Mouse (Mus musculus) liver, embryonic 14.5 days (tissue): ENCODE data around the gene Hydin. TPM values are rescaled to one million over a fixed set of nuclear protein-coding genes. Genes with fewer than 3 reads are reported as not detected.

Experiments used
- ATAC-seq: fragments of 200-750 bp; cut with Nextera tagmentation; 2 replicates; pipeline ENCODE4 v1.8.0; 2017; ENCODE audit warnings: moderate number of reproducible peaks, mild to moderate bottlenecking, moderate library complexity; ENCODE audit not compliant: insufficient read depth
- DNase-seq, 3 experiments: peaks; one replicate each; pipeline ENCODE4 v3.0.0-alpha.2; 2012 to 2013; ENCODE audit warnings: low read depth in 3 of 3, low spot score in 3 of 3
- H3K27ac ChIP-seq: fragments of 300-500 bp; sonication (generic); 2 replicates; pipeline ENCODE4 v1.5.1; 2014; ENCODE audit warnings: moderate library complexity, mild to moderate bottlenecking, control low read depth, inconsistent platforms
- H3K27me3 ChIP-seq: fragments of 300-500 bp; sonication (generic); 2 replicates; pipeline ENCODE4 v1.6.1; 2014; ENCODE audit warnings: mild to moderate bottlenecking, low read length, moderate library complexity; ENCODE audit not compliant: control insufficient read depth, insufficient read depth
- H3K36me3 ChIP-seq: fragments of 300-500 bp; sonication (generic); replicated peaks from 2 replicates; pipeline ENCODE4 v1.6.1; 2014; ENCODE audit warnings: low read depth; ENCODE audit not compliant: control insufficient read depth, insufficient read depth
- H3K4me1 ChIP-seq, 2 experiments: fragments of 200-500 bp in 1 of 2; fragments of 300-500 bp in 1 of 2; sonication (generic) in 1 of 2; replicated peaks; 2 replicates each; pipeline ENCODE4 v1.6.1; 2012 to 2014; ENCODE audit warnings: antibody characterized with exemption in 1 of 2, inconsistent platforms in 1 of 2, low read length in 1 of 2; ENCODE audit not compliant: control insufficient read depth in 2 of 2, insufficient read depth in 2 of 2
- H3K4me2 ChIP-seq: fragments of 300-500 bp; sonication (generic); 2 replicates; pipeline ENCODE4 v1.6.1; 2014; ENCODE audit warnings: low read depth, mild to moderate bottlenecking, control low read depth, moderate library complexity
- H3K4me3 ChIP-seq, 2 experiments: fragments of 200-500 bp in 1 of 2; fragments of 300-500 bp in 1 of 2; sonication (generic) in 1 of 2; 2 replicates each; pipeline ENCODE4 v1.5.1; 2012 to 2014; ENCODE audit warnings: low read depth in 2 of 2, low read length in 2 of 2, mild to moderate bottlenecking in 2 of 2, control low read depth in 1 of 2, inconsistent platforms in 1 of 2, moderate library complexity in 1 of 2; ENCODE audit not compliant: insufficient read depth in 1 of 2
- H3K9ac ChIP-seq: fragments of 300-500 bp; sonication (generic); replicated peaks from 2 replicates; pipeline ENCODE4 v1.6.1; 2014; ENCODE audit warnings: mild to moderate bottlenecking, control low read depth, moderate library complexity
- H3K9me3 ChIP-seq: fragments of 300-500 bp; sonication (generic); 2 replicates; pipeline ENCODE4 v1.6.1; 2016; ENCODE audit warnings: low read length, mixed read lengths; ENCODE audit not compliant: control insufficient read depth
- CTCF ChIP-seq: IDR thresholded peaks from 2 replicates; pipeline ENCODE4 v1.5.1; 2016; ENCODE audit warnings: antibody characterized with exemption, low read depth, control low read depth
- EP300 ChIP-seq: IDR thresholded peaks from 2 replicates; pipeline ENCODE4 v1.6.1; 2016; ENCODE audit warnings: antibody characterized with exemption, low read depth
- WGBS: fragments of 180-500 bp; shearing (Covaris S2); extraction: QIAGEN DNeasy Blood & Tissue Kit; methylation state at CpG from one replicate; pipeline ENCODE4 v1.1.7; 2014; ENCODE audit not compliant: insufficient replicate concordance; 5-methylcytosine and 5-hydroxymethylcytosine counted together
- polyA plus RNA-seq, 2 experiments: library from polyadenylated mRNA; depleted of rRNA in 1 of 2; stranded (reverse) in 1 of 2; unstranded in 1 of 2; fragments of >200 nt; fragmentation: Nextera tagmentation in 1 of 2; extraction: Ambion mirVana in 1 of 2; gene quantifications; 2 replicates each; pipeline versions ENCODE4 v1.2.1 to v1.2.3; 2012 to 2014

Hydin gene
- polyA plus RNA-seq, 2 experiments, result 0.03 to 0.10 TPM

DNA sequence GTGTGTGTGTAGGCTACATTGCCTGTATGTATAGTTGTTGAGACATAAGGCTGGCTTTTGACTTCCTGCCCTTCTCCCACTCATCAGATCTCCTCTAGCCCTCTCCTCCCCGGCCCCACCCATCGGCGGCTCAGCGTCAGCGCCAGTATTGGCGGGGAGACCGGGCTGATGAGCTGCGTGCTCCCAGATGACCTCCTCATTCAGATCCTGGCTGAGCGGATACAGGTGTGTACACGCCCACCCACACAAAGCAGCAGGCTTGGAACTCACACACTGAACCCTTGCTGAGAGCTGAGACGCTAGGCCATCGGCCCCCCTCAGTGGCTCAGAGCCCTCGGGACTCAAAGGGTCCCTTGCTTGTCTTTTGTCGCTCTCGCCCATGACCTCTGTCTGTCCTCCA lies 256.2 kb downstream of the Hydin start:
- H3K27me3 ChIP-seq, result no peaks in the 10 kb centered on the region
- no peak overlapping the region for H3K27ac ChIP-seq
- no peaks in the 10 kb centered on the region for H3K36me3 ChIP-seq
- no peak overlapping the region for H3K4me3 ChIP-seq
- ATAC-seq (no peak), DNase-seq (no peak)
- H3K4me2 ChIP-seq, result no peak overlapping the region
- TF ChIP-seq EP300 (no peak), CTCF (no peak)
- peaks cover 0 to 4% of the 10 kb centered on the region in 2 experiments; a peak in 1 of 4 replicates for H3K4me1 ChIP-seq
- WGBS, result 72% methylated on average over 15 of the region's 15 CpGs
- no peaks in the 10 kb centered on the region for H3K9me3 ChIP-seq
- H3K9ac ChIP-seq, result no peak overlapping the region

DNA sequence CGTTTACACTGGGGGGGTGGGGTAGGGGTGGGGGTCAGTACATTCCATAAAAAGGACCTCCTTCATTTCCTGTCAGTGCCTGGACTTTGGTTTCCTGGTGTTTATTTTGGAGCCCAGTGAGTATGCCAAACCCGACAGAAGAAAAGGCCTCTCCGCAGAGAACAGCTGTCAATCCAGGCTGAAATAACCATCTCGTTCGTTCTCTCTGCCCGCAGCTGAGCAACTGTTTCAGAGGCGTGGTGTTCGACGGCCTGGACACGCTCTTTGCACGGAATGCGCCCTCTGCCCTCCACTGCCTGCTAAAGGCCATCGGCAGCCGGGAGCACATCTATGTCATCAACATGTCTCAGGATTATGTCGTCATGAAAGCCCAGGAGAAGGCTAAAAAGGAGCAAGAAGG lies 258.5 kb downstream of the Hydin start:
- no peak overlapping the region for H3K4me2 ChIP-seq
- DNase-seq (no peak), ATAC-seq (peak; percentile 28; the same call in 1 of the 2 replicates)
- no peak overlapping the region for H3K4me3 ChIP-seq
- no peaks in the 10 kb centered on the region for H3K36me3 ChIP-seq
- no peak overlapping the region for H3K27ac ChIP-seq
- TF ChIP-seq CTCF, result no peak
- TF ChIP-seq EP300, result no peak
- peaks cover 0 to 6% of the 10 kb centered on the region in 2 experiments; a peak in 1 of 4 replicates for H3K4me1 ChIP-seq
- WGBS, result 49% methylated on average over 15 of the region's 15 CpGs
- no peaks in the 10 kb centered on the region for H3K9me3 ChIP-seq
- no peak overlapping the region for H3K9ac ChIP-seq
- no peaks in the 10 kb centered on the region for H3K27me3 ChIP-seq

- Histone ChIP-seq H3K9ac (no peak overlapping the region), H3K4me1 (peaks cover 0 to 8% of the 10 kb centered on the region in 2 experiments; a peak in 2 of 4 replicates), H3K27ac (no peak overlapping the region), H3K9me3 (no peaks in the 10 kb centered on the region), H3K36me3 (no peaks in the 10 kb centered on the region), H3K4me3 (no peak overlapping the region), H3K4me2 (no peak overlapping the region), H3K27me3 (no peaks in the 10 kb centered on the region)
- WGBS, result 51% methylated on average over 8 of the region's 8 CpGs
- peak in 1 of 3 experiments; percentile 1 for DNase-seq
- no peak for ATAC-seq
- TF ChIP-seq CTCF (no peak), EP300 (no peak)
Observed at GRCm38 (mm10) chr8:110530008-110530762, 263.4 kb downstream of the Hydin start.

DNA sequence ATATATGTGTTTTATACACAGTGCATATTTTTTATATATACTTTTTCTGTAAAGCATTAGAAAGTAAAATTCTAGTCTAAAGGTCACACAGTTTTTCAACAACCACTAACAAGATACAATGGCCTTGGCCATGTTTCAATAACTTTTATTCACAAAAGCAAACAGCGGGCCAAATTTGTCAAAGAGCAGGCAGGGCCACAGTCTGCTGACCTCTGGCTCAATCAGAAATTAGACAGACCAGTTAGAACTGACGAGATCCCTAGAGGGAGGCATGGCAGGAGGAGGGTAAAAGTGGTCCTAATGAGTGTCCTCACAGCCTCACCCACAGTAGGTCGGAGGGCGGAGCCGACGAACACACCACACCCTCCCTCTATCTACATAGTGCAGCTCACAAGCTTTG lies 267.0 kb downstream of the Hydin start:
- no peak overlapping the region for H3K9ac ChIP-seq
- no peak overlapping the region for H3K4me3 ChIP-seq
- no peak for TF ChIP-seq EP300
- TF ChIP-seq CTCF, result no peak
- H3K4me2 ChIP-seq, result no peak overlapping the region
- H3K27me3 ChIP-seq, result no peaks in the 10 kb centered on the region
- no peaks in the 10 kb centered on the region for H3K9me3 ChIP-seq
- H3K4me1 ChIP-seq, result peaks cover 0 to 5% of the 10 kb centered on the region in 2 experiments; a peak in 2 of 4 replicates
- H3K27ac ChIP-seq, result no peak overlapping the region
- ATAC-seq, result no peak
- no peaks in the 10 kb centered on the region for H3K36me3 ChIP-seq
- no peak for DNase-seq
- 69% methylated on average over 6 of the region's 6 CpGs for WGBS

DNA sequence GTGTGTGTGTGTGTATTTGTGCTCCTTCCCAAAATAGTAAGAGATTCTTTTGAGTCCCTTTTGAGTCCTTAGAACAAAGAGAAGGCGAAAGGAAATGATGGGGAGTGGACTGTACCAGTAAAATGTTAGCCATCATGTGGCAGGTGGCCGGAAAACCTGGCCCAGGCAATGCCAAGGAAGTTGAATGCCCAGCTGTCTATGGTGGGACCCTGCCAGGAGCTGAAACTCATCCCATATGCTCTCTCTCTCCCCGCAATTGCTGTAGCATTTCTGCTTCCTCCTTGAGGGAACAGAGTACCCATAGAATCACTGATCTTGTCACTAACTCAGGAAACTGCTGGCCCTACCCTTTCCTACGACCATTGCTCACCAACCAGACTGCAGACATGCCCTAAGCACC lies 271.1 kb downstream of the Hydin start:
- Histone ChIP-seq H3K27ac (no peak overlapping the region), H3K36me3 (no peaks in the 10 kb centered on the region), H3K4me2 (no peak overlapping the region), H3K9ac (no peak overlapping the region), H3K9me3 (no peaks in the 10 kb centered on the region), H3K4me1 (no peaks in the 10 kb centered on the region), H3K4me3 (no peak overlapping the region), H3K27me3 (no peaks in the 10 kb centered on the region)
- WGBS, result 39% methylated on average over 4 of the region's 4 CpGs
- no peak for DNase-seq
- TF ChIP-seq EP300, result no peak
- TF ChIP-seq CTCF, result no peak
- ATAC-seq, result no peak
